18 mouse cellular contexts compared by ENCODE assay signal in the genomic region with DNA sequence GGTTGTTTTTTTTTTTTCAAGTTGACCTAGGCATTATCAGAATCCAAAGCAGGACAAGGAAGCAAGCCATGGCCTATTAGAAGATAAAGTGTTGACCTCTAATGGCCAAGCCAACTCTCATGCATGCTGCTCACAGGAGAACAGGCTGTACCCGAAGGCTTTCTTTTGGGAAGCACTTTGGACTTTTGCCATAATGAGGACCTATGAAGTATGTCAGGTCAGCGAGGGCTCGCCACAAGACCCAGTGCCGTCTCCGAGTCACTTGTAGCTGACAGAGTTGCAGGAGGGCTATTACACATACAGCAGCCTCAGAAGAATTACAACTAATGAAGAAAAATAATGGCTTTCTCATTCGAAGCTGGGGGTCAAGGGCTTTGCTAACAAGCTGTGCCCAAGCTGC. TPM values are rescaled to one million over a fixed set of nuclear protein-coding genes. Genes with fewer than 3 reads are reported as not detected.
"Had no signal": no experiment of that assay in that cellular context is flagged by ENCODE, and none has a peak within 500 bp of the region (broad histone marks: within the 10 kb centered on the region; RNA-seq: fewer than 3 reads in every experiment).

No protein-coding gene starts in this region.

- DNase-seq: kidney, postnatal 10 days; kidney, postnatal 36 days; layer of hippocampus, postnatal 36 days; liver, embryonic 13.5 days; lung, embryonic 14.5 days; thymus, adult 2 months; thymus, postnatal 14 days; thymus, postnatal 4 days had no signal

- H3K4me1 ChIP-seq: liver, embryonic 13.5 days had no signal

- H3K27me3 ChIP-seq: kidney, embryonic 15.5 days; liver, embryonic 13.5 days; midbrain, embryonic 12.5 days; midbrain, embryonic 15.5 days; neural tube, embryonic 12.5 days; neural tube, embryonic 15.5 days had no signal

- H3K27ac ChIP-seq: kidney, embryonic 15.5 days; left cerebral cortex, adult 2 months; liver, embryonic 13.5 days; macrophage; midbrain, embryonic 12.5 days; midbrain, embryonic 15.5 days; neural tube, embryonic 12.5 days; neural tube, embryonic 15.5 days; stomach, postnatal 0 days had no signal

- ATAC-seq: lung, postnatal 0 days; midbrain, embryonic 15.5 days had no signal

- H3K4me2 ChIP-seq: kidney, embryonic 15.5 days; liver, embryonic 13.5 days; lung, embryonic 14.5 days; midbrain, embryonic 12.5 days; midbrain, embryonic 15.5 days; neural tube, embryonic 12.5 days; neural tube, embryonic 15.5 days had no signal

- H3K4me3 ChIP-seq: kidney, embryonic 15.5 days; left cerebral cortex, adult 2 months; liver, embryonic 13.5 days; midbrain, embryonic 12.5 days; midbrain, embryonic 15.5 days; neural tube, embryonic 12.5 days; neural tube, embryonic 15.5 days had no signal

- H3K9ac ChIP-seq: kidney, embryonic 15.5 days; liver, embryonic 13.5 days; lung, embryonic 14.5 days; midbrain, embryonic 12.5 days; midbrain, embryonic 15.5 days; neural tube, embryonic 12.5 days; neural tube, embryonic 15.5 days had no signal

- H3K36me3 ChIP-seq: kidney, embryonic 15.5 days; liver, embryonic 13.5 days; midbrain, embryonic 12.5 days; midbrain, embryonic 15.5 days; neural tube, embryonic 12.5 days; neural tube, embryonic 15.5 days had no signal

- H3K9me3 ChIP-seq: kidney, embryonic 15.5 days; liver, embryonic 13.5 days; midbrain, embryonic 12.5 days; midbrain, embryonic 15.5 days; neural tube, embryonic 12.5 days; neural tube, embryonic 15.5 days had no signal

RNA-seq across cellular contexts. Expression of gene Popdc3, which starts 55.5 kb away (rescaled TPM):
- total RNA-seq: liver, adult 2 months had no signal
- polyA plus RNA-seq: liver, adult 2 months; macrophage; midbrain, embryonic 12.5 days had no signal
